Mouse (Mus musculus) embryonic facial prominence, embryonic 11.5 days (tissue): ENCODE results near the gene Triml2. TPM values are rescaled to one million over a fixed set of nuclear protein-coding genes. Genes with fewer than 3 reads are reported as not detected.

ENCODE experiments used
- ATAC-seq: fragments of 200-750 bp; cut with Nextera tagmentation; replicated peaks from 2 replicates; pipeline ENCODE4 v1.8.0; 2017; ENCODE audit warnings: low read depth; ENCODE audit not compliant: insufficient number of reproducible peaks, low FRiP score, low TSS enrichment
- DNase-seq: peaks from one replicate; pipeline ENCODE4 v3.0.0-alpha.2; 2015; ENCODE audit warnings: low spot score
- H3K27ac ChIP-seq: fragments of 300-500 bp; sonication (generic); replicated peaks from 2 replicates; pipeline ENCODE4 v1.5.1; 2014; ENCODE audit warnings: mild to moderate bottlenecking, low read depth, low read length, control low read depth
- H3K27me3 ChIP-seq: fragments of 300-500 bp; sonication (generic); 2 replicates; pipeline ENCODE4 v1.6.1; 2014; ENCODE audit warnings: mild to moderate bottlenecking, low read length, moderate library complexity, mixed read lengths; ENCODE audit not compliant: control insufficient read depth, insufficient read depth
- H3K36me3 ChIP-seq: fragments of 300-500 bp; sonication (generic); replicated peaks from 2 replicates; pipeline ENCODE4 v1.6.1; 2014; ENCODE audit warnings: low read depth, mild to moderate bottlenecking, low read length, moderate library complexity, mixed read lengths; ENCODE audit not compliant: control insufficient read depth, insufficient read depth
- H3K4me1 ChIP-seq: fragments of 300-500 bp; sonication (generic); 2 replicates; pipeline ENCODE4 v1.6.1; 2014; ENCODE audit warnings: low read length, mixed read lengths; ENCODE audit not compliant: control insufficient read depth, insufficient read depth
- H3K4me2 ChIP-seq: fragments of 300-500 bp; sonication (generic); 2 replicates; pipeline ENCODE4 v1.6.1; 2014; ENCODE audit warnings: low read depth, mild to moderate bottlenecking, control low read depth, low read length, moderate library complexity
- H3K4me3 ChIP-seq: fragments of 300-500 bp; sonication (generic); 2 replicates; pipeline ENCODE4 v1.5.1; 2014; ENCODE audit warnings: low read depth, low read length, control low read depth
- H3K9ac ChIP-seq: fragments of 300-500 bp; sonication (generic); replicated peaks from 2 replicates; pipeline ENCODE4 v1.6.1; 2014; ENCODE audit warnings: mild to moderate bottlenecking, control low read depth, low read length
- H3K9me3 ChIP-seq: fragments of 300-500 bp; sonication (generic); replicated peaks from 2 replicates; pipeline ENCODE4 v1.6.1; 2016; ENCODE audit warnings: mild to moderate bottlenecking, low read length, inconsistent platforms, mixed read lengths; ENCODE audit not compliant: control insufficient read depth
- WGBS: fragments of 180-500 bp; shearing (Covaris S2); extraction: QIAGEN DNeasy Blood & Tissue Kit; methylation state at CpG from one replicate; pipeline ENCODE4 v1.1.7; 2014; 5-methylcytosine and 5-hydroxymethylcytosine counted together
- polyA plus RNA-seq: library from polyadenylated mRNA; unstranded; fragments of >200 nt; fragmentation: Nextera tagmentation; extraction: Ambion mirVana; gene quantifications from 2 replicates; pipeline ENCODE4 v1.2.1, GENCODE M21; 2014

Gene Triml2
- not detected in 2 replicates for polyA plus RNA-seq

- 95% methylated on average over 13 of the region's 13 CpGs for WGBS
- DNase-seq = no peak
These were observed at the start of gene Triml2 for GRCm38 (mm10) chr8:43180054-43180690. Gene Triml2 (plus strand): TSS chr8:43180541.

GRCm38 (mm10) chr8:43141386-43141785 lies 39.0 kb upstream of the Triml2 start, which contains the start of gene Triml1:
Gene Triml1 (minus strand): TSS chr8:43141486.
- Histone ChIP-seq H3K27ac (no peak within 1 kb of the TSS), H3K4me1 (no peaks in the 10 kb centered on the region), H3K36me3 (no peaks in the 10 kb centered on the region), H3K27me3 (no peaks in the 10 kb centered on the region), H3K4me2 (no peak within 1 kb of the TSS), H3K9me3 (no peaks in the 10 kb centered on the region), H3K9ac (no peak within 1 kb of the TSS), H3K4me3 (no peak within 1 kb of the TSS)
- DNase-seq (no peak), ATAC-seq (no peak)
- WGBS = 82% methylated on average over 2 of the region's 2 CpGs

More at GRCm38 (mm10) chr8:43180054-43180690, at the start of gene Triml2:
- no peaks in the 10 kb centered on the region for H3K36me3 ChIP-seq
- H3K4me1 ChIP-seq = no peaks in the 10 kb centered on the region
- ATAC-seq = no peak
- no peaks in the 10 kb centered on the region for H3K27me3 ChIP-seq
- no peaks in the 10 kb centered on the region for H3K9me3 ChIP-seq
- H3K27ac ChIP-seq = no peak within 1 kb of the TSS
- no peak within 1 kb of the TSS for H3K4me2 ChIP-seq
- no peak within 1 kb of the TSS for H3K9ac ChIP-seq
- H3K4me3 ChIP-seq = no peak within 1 kb of the TSS

GRCm38 (mm10) chr8:43149307-43149706 lies 31.0 kb upstream of the Triml2 start:
- Histone ChIP-seq H3K27me3 (no peaks in the 10 kb centered on the region), H3K9ac (no peak overlapping the region), H3K4me3 (no peak overlapping the region), H3K36me3 (no peaks in the 10 kb centered on the region), H3K9me3 (no peaks in the 10 kb centered on the region), H3K4me1 (no peaks in the 10 kb centered on the region), H3K4me2 (no peak overlapping the region), H3K27ac (no peak overlapping the region)
- ATAC-seq (no peak), DNase-seq (no peak)
- 89% methylated on average over 9 of the region's 9 CpGs for WGBS

GRCm38 (mm10) chr8:43163255-43163654 lies 17.1 kb upstream of the Triml2 start:
- Histone ChIP-seq H3K9ac (no peak overlapping the region), H3K36me3 (no peaks in the 10 kb centered on the region), H3K4me3 (no peak overlapping the region), H3K27ac (no peak overlapping the region), H3K4me2 (no peak overlapping the region), H3K4me1 (no peaks in the 10 kb centered on the region), H3K27me3 (no peaks in the 10 kb centered on the region), H3K9me3 (no peaks in the 10 kb centered on the region)
- no peak for ATAC-seq
- WGBS = 81% methylated on average over 11 of the region's 11 CpGs
- no peak for DNase-seq

- DNase-seq = no peak
- ATAC-seq = no peak
- no peaks in the 10 kb centered on the region for H3K36me3 ChIP-seq
- 76% methylated on average over 3 of the region's 3 CpGs for WGBS
- H3K4me2 ChIP-seq = no peak overlapping the region
- no peaks in the 10 kb centered on the region for H3K27me3 ChIP-seq
- no peaks in the 10 kb centered on the region for H3K4me1 ChIP-seq
- H3K4me3 ChIP-seq = no peak overlapping the region
- H3K27ac ChIP-seq = no peak overlapping the region
- H3K9ac ChIP-seq = no peak overlapping the region
- no peaks in the 10 kb centered on the region for H3K9me3 ChIP-seq
These were observed 15.9 kb upstream of the Triml2 start for GRCm38 (mm10) chr8:43164453-43164852.

GRCm38 (mm10) chr8:43168083-43168482 lies 12.3 kb upstream of the Triml2 start:
- no peak overlapping the region for H3K4me2 ChIP-seq
- H3K27ac ChIP-seq = no peak overlapping the region
- 93% methylated on average over 4 of the region's 4 CpGs for WGBS
- no peaks in the 10 kb centered on the region for H3K9me3 ChIP-seq
- H3K27me3 ChIP-seq = no peaks in the 10 kb centered on the region
- no peak overlapping the region for H3K4me3 ChIP-seq
- no peak overlapping the region for H3K9ac ChIP-seq
- ATAC-seq (no peak), DNase-seq (no peak)
- no peaks in the 10 kb centered on the region for H3K36me3 ChIP-seq
- H3K4me1 ChIP-seq = no peaks in the 10 kb centered on the region

GRCm38 (mm10) chr8:43169249-43169755 lies 11.0 kb upstream of the Triml2 start:
- Histone ChIP-seq H3K4me2 (no peak overlapping the region), H3K9ac (no peak overlapping the region), H3K27me3 (no peaks in the 10 kb centered on the region), H3K4me3 (no peak overlapping the region), H3K36me3 (no peaks in the 10 kb centered on the region), H3K4me1 (no peaks in the 10 kb centered on the region), H3K27ac (no peak overlapping the region), H3K9me3 (no peaks in the 10 kb centered on the region)
- DNase-seq (no peak), ATAC-seq (no peak)
- WGBS = 86% methylated on average over 6 of the region's 6 CpGs

- Histone ChIP-seq H3K27me3 (no peaks in the 10 kb centered on the region), H3K4me1 (no peaks in the 10 kb centered on the region), H3K9ac (no peak overlapping the region), H3K27ac (no peak overlapping the region), H3K36me3 (no peaks in the 10 kb centered on the region), H3K4me3 (no peak overlapping the region), H3K4me2 (no peak overlapping the region), H3K9me3 (no peaks in the 10 kb centered on the region)
- DNase-seq (no peak), ATAC-seq (no peak)
- WGBS = 88% methylated on average over 6 of the region's 6 CpGs
These were observed 3.4 kb upstream of the Triml2 start for GRCm38 (mm10) chr8:43176766-43177486.
